Mouse (Mus musculus): ENCODE data around the gene Ankrd39. TPM values are rescaled to one million over a fixed set of nuclear protein-coding genes. Genes with fewer than 3 reads are reported as not detected.

Ankrd39 gene
- polyA plus RNA-seq, 1 experiment, result 13.5 TPM

- H3K4me3 ChIP-seq (ENCODE audit: low read depth, low read length), result no peak overlapping the region
- peaks cover 5% of the 10 kb centered on the region; the same call in 1 of the 2 replicates for H3K36me3 ChIP-seq (ENCODE audit: control insufficient read depth, insufficient read depth, low read length)
- no peak overlapping the region for H3K27ac ChIP-seq (ENCODE audit: insufficient read depth, low read depth, low read length)
- WGBS, result 80% methylated on average over 21 of the region's 21 CpGs
- H3K4me1 ChIP-seq (ENCODE audit: control insufficient read depth, insufficient read depth, insufficient read length, low read length), result peaks cover 5% of the 10 kb centered on the region; the same call in 1 of the 2 replicates
- TF ChIP-seq CTCF (IDR thresholded peaks at IDR 0.05; ENCODE audit: extremely low read depth, insufficient read length, insufficient replicate concordance, low read depth, low read length), result no peak
- no peak for TF ChIP-seq POLR2A (IDR thresholded peaks at IDR 0.05; ENCODE audit: low read depth, low read length)
- peaks cover 9% of the 10 kb centered on the region for H3K27me3 ChIP-seq (ENCODE audit: control insufficient read depth, insufficient read depth, low read length)
These were observed 7.6 kb upstream of the Ankrd39 start for GRCm38 (mm10) chr1:36554633-36555399.

- H3K36me3 ChIP-seq (ENCODE audit: control insufficient read depth, insufficient read depth, low read length), result peaks cover 10% of the 10 kb centered on the region; the same call in 1 of the 2 replicates
- WGBS, result 83% methylated on average over 16 of the region's 16 CpGs
These were observed 5.3 kb upstream of the Ankrd39 start for GRCm38 (mm10) chr1:36552506-36552905.

DNA sequence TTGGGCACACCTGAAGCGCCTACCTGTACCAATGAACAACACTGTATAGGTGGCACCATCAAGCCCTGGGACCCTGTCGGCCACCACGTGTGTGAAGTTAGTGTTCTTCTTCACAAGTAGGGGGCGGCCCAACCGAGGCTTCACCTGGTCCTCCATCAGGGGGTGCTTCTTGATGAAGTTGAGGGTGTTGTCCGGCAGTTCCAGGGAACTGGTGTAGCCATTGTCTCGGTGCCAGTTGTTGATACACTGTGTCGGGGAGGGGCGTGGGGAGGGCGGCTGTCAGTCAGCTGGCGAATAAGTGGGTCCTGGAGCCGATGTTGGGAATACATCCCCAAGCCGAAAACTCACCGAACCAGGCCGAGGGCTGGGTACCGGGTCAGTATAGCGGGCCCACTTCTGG, 4.7 kb upstream of the Ankrd39 start:
- 84% methylated on average over 17 of the region's 17 CpGs for WGBS
- H3K27ac ChIP-seq (ENCODE audit: insufficient read depth, low read depth, low read length), result no peak overlapping the region
- H3K4me1 ChIP-seq (ENCODE audit: control insufficient read depth, insufficient read depth, insufficient read length, low read length), result peaks cover 8% of the 10 kb centered on the region
- H3K36me3 ChIP-seq (ENCODE audit: control insufficient read depth, insufficient read depth, low read length), result peaks cover 10% of the 10 kb centered on the region; the same call in 1 of the 2 replicates
- no peak overlapping the region for H3K4me3 ChIP-seq (ENCODE audit: low read depth, low read length)
- TF ChIP-seq CTCF (IDR thresholded peaks at IDR 0.05; ENCODE audit: extremely low read depth, insufficient read length, insufficient replicate concordance, low read depth, low read length) (no peak), POLR2A (IDR thresholded peaks at IDR 0.05; ENCODE audit: low read depth, low read length) (no peak)
- peaks cover 5% of the 10 kb centered on the region for H3K27me3 ChIP-seq (ENCODE audit: control insufficient read depth, insufficient read depth, low read length)

More at GRCm38 (mm10) chr1:36552506-36552905, 5.3 kb upstream of the Ankrd39 start:
- H3K27me3 ChIP-seq (ENCODE audit: control insufficient read depth, insufficient read depth, low read length), result peaks cover 5% of the 10 kb centered on the region
- H3K4me3 ChIP-seq (ENCODE audit: low read depth, low read length), result no peak overlapping the region
- no peak for TF ChIP-seq POLR2A (IDR thresholded peaks at IDR 0.05; ENCODE audit: low read depth, low read length)
- TF ChIP-seq CTCF (IDR thresholded peaks at IDR 0.05; ENCODE audit: extremely low read depth, insufficient read length, insufficient replicate concordance, low read depth, low read length), result no peak
- peaks cover 6% of the 10 kb centered on the region for H3K4me1 ChIP-seq (ENCODE audit: control insufficient read depth, insufficient read depth, insufficient read length, low read length)
- no peak overlapping the region for H3K27ac ChIP-seq (ENCODE audit: insufficient read depth, low read depth, low read length)

- Histone ChIP-seq H3K27ac (ENCODE audit: insufficient read depth, low read depth, low read length) (no peak overlapping the region), H3K36me3 (ENCODE audit: control insufficient read depth, insufficient read depth, low read length) (peaks cover 10% of the 10 kb centered on the region; the same call in 1 of the 2 replicates), H3K4me3 (ENCODE audit: low read depth, low read length) (no peak overlapping the region), H3K4me1 (ENCODE audit: control insufficient read depth, insufficient read depth, insufficient read length, low read length) (peaks cover 3% of the 10 kb centered on the region; the same call in 1 of the 2 replicates), H3K27me3 (ENCODE audit: control insufficient read depth, insufficient read depth, low read length) (no peaks in the 10 kb centered on the region)
- WGBS, result 84% methylated on average over 20 of the region's 20 CpGs
- TF ChIP-seq POLR2A (IDR thresholded peaks at IDR 0.05; ENCODE audit: low read depth, low read length) (no peak), CTCF (IDR thresholded peaks at IDR 0.05; ENCODE audit: extremely low read depth, insufficient read length, insufficient replicate concordance, low read depth, low read length) (no peak)
These were observed 3.0 kb upstream of the Ankrd39 start for GRCm38 (mm10) chr1:36550075-36550863.

DNA sequence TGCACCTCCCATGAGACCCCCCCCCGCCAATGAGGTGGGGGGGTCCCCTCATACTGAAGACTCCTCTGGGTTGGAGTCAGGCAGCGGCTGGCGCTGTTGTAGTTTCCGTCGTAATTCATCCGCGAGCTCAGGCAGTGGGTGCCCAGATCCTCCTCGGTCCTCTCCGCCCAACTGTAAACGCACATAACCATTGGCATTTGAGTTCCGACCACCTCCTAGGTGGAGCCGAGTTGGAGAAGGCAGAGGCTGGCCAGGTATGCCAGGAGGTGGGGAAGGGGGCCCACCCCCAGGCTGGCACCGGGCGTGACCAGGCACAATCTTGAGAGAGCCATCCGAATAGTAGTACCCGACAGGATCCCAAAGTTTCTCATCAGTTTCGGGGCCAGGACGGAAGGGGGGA, 2.2 kb upstream of the Ankrd39 start:
- no peak overlapping the region for H3K4me3 ChIP-seq (ENCODE audit: low read depth, low read length)
- peaks cover 3% of the 10 kb centered on the region; the same call in 1 of the 2 replicates for H3K4me1 ChIP-seq (ENCODE audit: control insufficient read depth, insufficient read depth, insufficient read length, low read length)
- no peaks in the 10 kb centered on the region for H3K27me3 ChIP-seq (ENCODE audit: control insufficient read depth, insufficient read depth, low read length)
- no peak overlapping the region for H3K27ac ChIP-seq (ENCODE audit: insufficient read depth, low read depth, low read length)
- whole genome bisulfite sequencing, result 86% methylated on average over 18 of the region's 18 CpGs
- peaks cover 10% of the 10 kb centered on the region; the same call in 1 of the 2 replicates for H3K36me3 ChIP-seq (ENCODE audit: control insufficient read depth, insufficient read depth, low read length)
- TF ChIP-seq POLR2A (IDR thresholded peaks at IDR 0.05; ENCODE audit: low read depth, low read length), result no peak
- TF ChIP-seq CTCF (IDR thresholded peaks at IDR 0.05; ENCODE audit: extremely low read depth, insufficient read length, insufficient replicate concordance, low read depth, low read length), result no peak

- no peaks in the 10 kb centered on the region for H3K27me3 ChIP-seq (ENCODE audit: control insufficient read depth, insufficient read depth, low read length)
- H3K27ac ChIP-seq (ENCODE audit: insufficient read depth, low read depth, low read length), result no peak overlapping the region
- WGBS, result 69% methylated on average over 8 of the region's 8 CpGs
- H3K4me3 ChIP-seq (ENCODE audit: low read depth, low read length), result no peak overlapping the region
- peaks cover 3% of the 10 kb centered on the region; the same call in 1 of the 2 replicates for H3K4me1 ChIP-seq (ENCODE audit: control insufficient read depth, insufficient read depth, insufficient read length, low read length)
- TF ChIP-seq POLR2A (IDR thresholded peaks at IDR 0.05; ENCODE audit: low read depth, low read length) (no peak), CTCF (IDR thresholded peaks at IDR 0.05; ENCODE audit: extremely low read depth, insufficient read length, insufficient replicate concordance, low read depth, low read length) (no peak)
- H3K36me3 ChIP-seq (ENCODE audit: control insufficient read depth, insufficient read depth, low read length), result peaks cover 10% of the 10 kb centered on the region; the same call in 1 of the 2 replicates
These were observed 1.5 kb upstream of the Ankrd39 start for GRCm38 (mm10) chr1:36548771-36549170.

All from small intestine, adult 2 months (tissue).